Mouse (Mus musculus): ENCODE results near the gene Gm266. TPM values are rescaled to one million over a fixed set of nuclear protein-coding genes. Genes with fewer than 3 reads are reported as not detected.

The Gm266 gene
- polyA plus RNA-seq, 1 experiment from 2014 or later, result 19.9 TPM

GRCm38 (mm10) chr12:111499617-111500016 is 14.0 kb upstream of the Gm266 start:
- Histone ChIP-seq H3K4me3 (replicated peaks) (no peak overlapping the region), H3K27ac (no peak overlapping the region), H3K9ac (no peak overlapping the region), H3K27me3 (replicated peaks) (no peaks in the 10 kb centered on the region), H3K36me3 (no peaks in the 10 kb centered on the region), H3K4me2 (replicated peaks) (no peak overlapping the region), H3K9me3 (no peaks in the 10 kb centered on the region), H3K4me1 (replicated peaks) (peaks cover 2% of the 10 kb centered on the region; the same call in 1 of the 2 replicates)
- no peak for ATAC-seq
- WGBS, result 76% methylated on average over 5 of the region's 5 CpGs

GRCm38 (mm10) chr12:111497076-111497475 is 11.5 kb upstream of the Gm266 start:
- Histone ChIP-seq H3K9me3 (no peaks in the 10 kb centered on the region), H3K27me3 (replicated peaks) (no peaks in the 10 kb centered on the region), H3K4me3 (replicated peaks) (no peak overlapping the region), H3K36me3 (no peaks in the 10 kb centered on the region), H3K9ac (no peak overlapping the region), H3K4me2 (replicated peaks) (no peak overlapping the region), H3K4me1 (replicated peaks) (no peaks in the 10 kb centered on the region), H3K27ac (no peak overlapping the region)
- no peak for ATAC-seq
- WGBS, result 53% methylated on average over 2 of the region's 2 CpGs

GRCm38 (mm10) chr12:111494931-111495330 is 9.3 kb upstream of the Gm266 start:
- no peak overlapping the region for H3K27ac ChIP-seq
- H3K27me3 ChIP-seq (replicated peaks), result no peaks in the 10 kb centered on the region
- no peak overlapping the region for H3K4me3 ChIP-seq (replicated peaks)
- WGBS, result 67% methylated on average over 4 of the region's 4 CpGs
- H3K9me3 ChIP-seq, result no peaks in the 10 kb centered on the region
- H3K4me1 ChIP-seq (replicated peaks), result no peaks in the 10 kb centered on the region
- H3K4me2 ChIP-seq (replicated peaks), result no peak overlapping the region
- no peak for ATAC-seq
- no peaks in the 10 kb centered on the region for H3K36me3 ChIP-seq
- no peak overlapping the region for H3K9ac ChIP-seq

GRCm38 (mm10) chr12:111489261-111489865 is 3.7 kb upstream of the Gm266 start:
- H3K4me2 ChIP-seq (replicated peaks), result no peak overlapping the region
- H3K4me1 ChIP-seq (replicated peaks), result peaks cover 13% of the 10 kb centered on the region
- H3K9ac ChIP-seq, result no peak overlapping the region
- 64% methylated on average over 11 of the region's 11 CpGs for WGBS
- H3K36me3 ChIP-seq, result no peaks in the 10 kb centered on the region
- H3K4me3 ChIP-seq (replicated peaks), result no peak overlapping the region
- no peaks in the 10 kb centered on the region for H3K9me3 ChIP-seq
- ATAC-seq, result no peak
- H3K27me3 ChIP-seq (replicated peaks), result peaks cover 29% of the 10 kb centered on the region
- H3K27ac ChIP-seq, result no peak overlapping the region

- Histone ChIP-seq H3K36me3 (no peaks in the 10 kb centered on the region), H3K27ac (peak overlapping the region; percentile 41; the same call in 1 of the 2 replicates), H3K27me3 (replicated peaks) (peaks cover 31% of the 10 kb centered on the region), H3K9ac (no peak overlapping the region), H3K4me2 (replicated peaks) (peak overlapping the region; percentile 93), H3K4me3 (replicated peaks) (peak overlapping the region; percentile 56), H3K4me1 (replicated peaks) (peaks cover 13% of the 10 kb centered on the region), H3K9me3 (no peaks in the 10 kb centered on the region)
- 8% methylated on average over 12 of the region's 12 CpGs for WGBS
- ATAC-seq, result no peak
Observed at GRCm38 (mm10) chr12:111486455-111486854, 832 bp upstream of the Gm266 start.

GRCm38 (mm10) chr12:111485046-111485651 is 474 bp downstream of the Gm266 start:
- peak overlapping the region; percentile 60 for H3K9ac ChIP-seq
- no peaks in the 10 kb centered on the region for H3K9me3 ChIP-seq
- H3K4me3 ChIP-seq (replicated peaks), result peak overlapping the region; percentile 56
- ATAC-seq, result peak; percentile 57
- peak overlapping the region; percentile 80 for H3K27ac ChIP-seq
- WGBS, result 1% methylated on average over 63 of the region's 63 CpGs
- H3K27me3 ChIP-seq (replicated peaks), result peaks cover 31% of the 10 kb centered on the region
- H3K36me3 ChIP-seq, result no peaks in the 10 kb centered on the region
- peak overlapping the region; percentile 93 for H3K4me2 ChIP-seq (replicated peaks)
- H3K4me1 ChIP-seq (replicated peaks), result peaks cover 13% of the 10 kb centered on the region

- no peak overlapping the region for H3K4me2 ChIP-seq (replicated peaks)
- H3K27me3 ChIP-seq (replicated peaks), result peaks cover 6% of the 10 kb centered on the region; the same call in 1 of the 2 replicates
- WGBS, result 76% methylated on average over 2 of the region's 2 CpGs
- H3K9me3 ChIP-seq, result no peaks in the 10 kb centered on the region
- peaks cover 7% of the 10 kb centered on the region for H3K4me1 ChIP-seq (replicated peaks)
- no peak overlapping the region for H3K27ac ChIP-seq
- no peak overlapping the region for H3K9ac ChIP-seq
- H3K4me3 ChIP-seq (replicated peaks), result no peak overlapping the region
- ATAC-seq, result no peak
- no peaks in the 10 kb centered on the region for H3K36me3 ChIP-seq
Observed at GRCm38 (mm10) chr12:111479917-111480316, 5.7 kb downstream of the Gm266 start.

GRCm38 (mm10) chr12:111478924-111479323 is 6.7 kb downstream of the Gm266 start:
- no peak for ATAC-seq
- no peaks in the 10 kb centered on the region for H3K9me3 ChIP-seq
- 55% methylated on average over 5 of the region's 5 CpGs for whole genome bisulfite sequencing
- no peaks in the 10 kb centered on the region for H3K27me3 ChIP-seq (replicated peaks)
- peaks cover 9% of the 10 kb centered on the region; the same call in 1 of the 2 replicates for H3K4me1 ChIP-seq (replicated peaks)
- no peak overlapping the region for H3K9ac ChIP-seq
- no peak overlapping the region for H3K27ac ChIP-seq
- no peaks in the 10 kb centered on the region for H3K36me3 ChIP-seq
- no peak overlapping the region for H3K4me2 ChIP-seq (replicated peaks)
- no peak overlapping the region for H3K4me3 ChIP-seq (replicated peaks)

GRCm38 (mm10) chr12:111474893-111475643 is 10.6 kb downstream of the Gm266 start:
- 45% methylated on average over 8 of the region's 8 CpGs for WGBS
- Histone ChIP-seq H3K27me3 (replicated peaks) (no peaks in the 10 kb centered on the region), H3K9me3 (no peaks in the 10 kb centered on the region), H3K9ac (no peak overlapping the region), H3K36me3 (no peaks in the 10 kb centered on the region), H3K4me2 (replicated peaks) (no peak overlapping the region), H3K4me1 (replicated peaks) (peaks cover 9% of the 10 kb centered on the region; the same call in 1 of the 2 replicates), H3K27ac (no peak overlapping the region), H3K4me3 (replicated peaks) (no peak overlapping the region)
- ATAC-seq, result no peak

- ATAC-seq, result no peak
- Histone ChIP-seq H3K27ac (no peak overlapping the region), H3K9ac (no peak overlapping the region), H3K36me3 (no peaks in the 10 kb centered on the region), H3K4me2 (replicated peaks) (no peak overlapping the region), H3K4me1 (replicated peaks) (peaks cover 10% of the 10 kb centered on the region; the same call in 1 of the 2 replicates), H3K4me3 (replicated peaks) (no peak overlapping the region), H3K9me3 (no peaks in the 10 kb centered on the region), H3K27me3 (replicated peaks) (no peaks in the 10 kb centered on the region)
- WGBS, result 94% methylated on average over 3 of the region's 3 CpGs
Observed at GRCm38 (mm10) chr12:111474384-111474783, 11.2 kb downstream of the Gm266 start.

GRCm38 (mm10) chr12:111472886-111473285 is 12.7 kb downstream of the Gm266 start:
- no peak overlapping the region for H3K4me3 ChIP-seq (replicated peaks)
- no peak for ATAC-seq
- H3K4me2 ChIP-seq (replicated peaks), result no peak overlapping the region
- 74% methylated on average over 5 of the region's 5 CpGs for WGBS
- H3K36me3 ChIP-seq, result no peaks in the 10 kb centered on the region
- peaks cover 11% of the 10 kb centered on the region; the same call in 1 of the 2 replicates for H3K4me1 ChIP-seq (replicated peaks)
- H3K9me3 ChIP-seq, result no peaks in the 10 kb centered on the region
- H3K27ac ChIP-seq, result no peak overlapping the region
- no peaks in the 10 kb centered on the region for H3K27me3 ChIP-seq (replicated peaks)
- no peak overlapping the region for H3K9ac ChIP-seq

GRCm38 (mm10) chr12:111471721-111472120 is 13.9 kb downstream of the Gm266 start:
- H3K4me3 ChIP-seq (replicated peaks), result no peak overlapping the region
- 69% methylated on average over 3 of the region's 3 CpGs for WGBS
- H3K27ac ChIP-seq, result no peak overlapping the region
- no peak overlapping the region for H3K4me2 ChIP-seq (replicated peaks)
- peaks cover 11% of the 10 kb centered on the region; the same call in 1 of the 2 replicates for H3K4me1 ChIP-seq (replicated peaks)
- no peaks in the 10 kb centered on the region for H3K9me3 ChIP-seq
- H3K27me3 ChIP-seq (replicated peaks), result no peaks in the 10 kb centered on the region
- no peak for ATAC-seq
- no peak overlapping the region for H3K9ac ChIP-seq
- H3K36me3 ChIP-seq, result no peaks in the 10 kb centered on the region

Measured in intestine, embryonic 15.5 days (tissue).